Mouse (Mus musculus) liver (tissue): ENCODE results near the gene Ep400.
"Not testable (repeated sequence)": the region's sequence is repeated elsewhere in the genome, so short reads cannot be mapped to it uniquely, and the experiment has no call there.

Experiments
- DNase-seq: peaks from one replicate; pipeline ENCODE4 v3.0.0-alpha.2; 2020; ENCODE audit warnings: mixed read lengths

Ep400 gene

GRCm38 (mm10) chr5:110779276-110779997 lies 8.9 kb upstream of the Ep400 start:
- DNase-seq = no peak

GRCm38 (mm10) chr5:110778263-110778662 lies 7.7 kb upstream of the Ep400 start:
- no peak for DNase-seq

GRCm38 (mm10) chr5:110776141-110776540 lies 5.6 kb upstream of the Ep400 start:
- DNase-seq = no peak

GRCm38 (mm10) chr5:110774511-110774910 lies 4.0 kb upstream of the Ep400 start:
- no peak for DNase-seq

- not testable (repeated sequence) for DNase-seq
Measured at GRCm38 (mm10) chr5:110772945-110773344, 2.4 kb upstream of the Ep400 start.

- peak; percentile 75 for DNase-seq
Measured at GRCm38 (mm10) chr5:110770031-110770445, 479 bp downstream of the Ep400 start.

GRCm38 (mm10) chr5:110769272-110769671 lies 1.2 kb downstream of the Ep400 start:
- peak; percentile 59 for DNase-seq

- DNase-seq = no peak
Measured at GRCm38 (mm10) chr5:110763890-110764289, 6.6 kb downstream of the Ep400 start.

- DNase-seq = no peak
Measured at GRCm38 (mm10) chr5:110745021-110745420, 25.5 kb downstream of the Ep400 start.

GRCm38 (mm10) chr5:110739496-110740275 lies 30.8 kb downstream of the Ep400 start:
- DNase-seq = no peak

- DNase-seq = no peak
Measured at GRCm38 (mm10) chr5:110735606-110736005, 34.9 kb downstream of the Ep400 start.

- DNase-seq = no peak
Measured at GRCm38 (mm10) chr5:110733231-110733823, 37.2 kb downstream of the Ep400 start.

GRCm38 (mm10) chr5:110731227-110731626 lies 39.3 kb downstream of the Ep400 start:
- DNase-seq = no peak

- no peak for DNase-seq
Measured at GRCm38 (mm10) chr5:110727850-110728249, 42.7 kb downstream of the Ep400 start.

GRCm38 (mm10) chr5:110723543-110723942 lies 47.0 kb downstream of the Ep400 start:
- DNase-seq = no peak

GRCm38 (mm10) chr5:110721463-110721862 lies 49.1 kb downstream of the Ep400 start:
- not testable (repeated sequence) for DNase-seq

- DNase-seq = no peak
Measured at GRCm38 (mm10) chr5:110711455-110711854, 59.1 kb downstream of the Ep400 start.

- DNase-seq = no peak
Measured at GRCm38 (mm10) chr5:110709256-110709655, 61.3 kb downstream of the Ep400 start.

- DNase-seq = no peak
Measured at GRCm38 (mm10) chr5:110704004-110704403, 66.5 kb downstream of the Ep400 start.

GRCm38 (mm10) chr5:110698617-110699016 lies 71.9 kb downstream of the Ep400 start:
- DNase-seq = no peak

GRCm38 (mm10) chr5:110682041-110682440 lies 88.5 kb downstream of the Ep400 start:
- DNase-seq = no peak

GRCm38 (mm10) chr5:110665486-110666121 lies 104.9 kb downstream of the Ep400 start:
- no peak for DNase-seq

- DNase-seq = no peak
Measured at GRCm38 (mm10) chr5:110664750-110665269, 105.7 kb downstream of the Ep400 start.
